Mouse (Mus musculus) yolk sac, embryonic 10.5 days (tissue): ENCODE data around the gene Znrf2.
"Not testable (repeated sequence)": the region's sequence is repeated elsewhere in the genome, so short reads cannot be mapped to it uniquely, and the experiment has no call there.

Experiments used
- DNase-seq: peaks from one replicate; pipeline ENCODE4 v3.0.0-alpha.2; 2017; ENCODE audit warnings: low spot score

Gene Znrf2

GRCm38 (mm10) chr6:54809531-54810313 is 7.0 kb upstream of the Znrf2 start:
- DNase-seq: no peak

GRCm38 (mm10) chr6:54810314-54810646 is 6.4 kb upstream of the Znrf2 start:
- DNase-seq: peak; percentile 48

GRCm38 (mm10) chr6:54811546-54812250 is 5.0 kb upstream of the Znrf2 start:
- DNase-seq: no peak

GRCm38 (mm10) chr6:54812276-54812675 is 4.4 kb upstream of the Znrf2 start:
- DNase-seq: no peak

- DNase-seq: no peak
Observed at GRCm38 (mm10) chr6:54815428-54816130, 1.1 kb upstream of the Znrf2 start.

GRCm38 (mm10) chr6:54817266-54817767 is 601 bp downstream of the Znrf2 start:
- peak; percentile 75 for DNase-seq

GRCm38 (mm10) chr6:54818389-54818788 is 1.7 kb downstream of the Znrf2 start:
- no peak for DNase-seq

GRCm38 (mm10) chr6:54819272-54819671 is 2.6 kb downstream of the Znrf2 start:
- DNase-seq: no peak

- no peak for DNase-seq
Observed at GRCm38 (mm10) chr6:54819746-54820145, 3.0 kb downstream of the Znrf2 start.

GRCm38 (mm10) chr6:54822348-54822747 is 5.6 kb downstream of the Znrf2 start:
- DNase-seq: no peak

- not testable (repeated sequence) for DNase-seq
Observed at GRCm38 (mm10) chr6:54824561-54824960, 7.8 kb downstream of the Znrf2 start.

GRCm38 (mm10) chr6:54827481-54827880 is 10.8 kb downstream of the Znrf2 start:
- DNase-seq: no peak

GRCm38 (mm10) chr6:54828274-54828673 is 11.6 kb downstream of the Znrf2 start:
- no peak for DNase-seq

GRCm38 (mm10) chr6:54830048-54830772 is 13.5 kb downstream of the Znrf2 start:
- DNase-seq: no peak

- no peak for DNase-seq
Observed at GRCm38 (mm10) chr6:54831069-54831720, 14.5 kb downstream of the Znrf2 start.

GRCm38 (mm10) chr6:54833427-54833826 is 16.7 kb downstream of the Znrf2 start:
- no peak for DNase-seq

GRCm38 (mm10) chr6:54836666-54837065 is 19.9 kb downstream of the Znrf2 start:
- no peak for DNase-seq

GRCm38 (mm10) chr6:54841399-54841798 is 24.7 kb downstream of the Znrf2 start:
- DNase-seq: no peak

- DNase-seq: no peak
Observed at GRCm38 (mm10) chr6:54842041-54842440, 25.3 kb downstream of the Znrf2 start.

GRCm38 (mm10) chr6:54848546-54848945 is 31.8 kb downstream of the Znrf2 start:
- DNase-seq: no peak
